Mouse (Mus musculus) ovary, postnatal 36 days (tissue): ENCODE data around the gene Phf10.
"Not testable (repeated sequence)": the region's sequence is repeated elsewhere in the genome, so short reads cannot be mapped to it uniquely, and the experiment has no call there.

Source experiments
- DNase-seq: peaks from one replicate; pipeline ENCODE4 v3.0.0; 2022; ENCODE audit warnings: low spot score, mixed read lengths

Phf10 gene

DNA sequence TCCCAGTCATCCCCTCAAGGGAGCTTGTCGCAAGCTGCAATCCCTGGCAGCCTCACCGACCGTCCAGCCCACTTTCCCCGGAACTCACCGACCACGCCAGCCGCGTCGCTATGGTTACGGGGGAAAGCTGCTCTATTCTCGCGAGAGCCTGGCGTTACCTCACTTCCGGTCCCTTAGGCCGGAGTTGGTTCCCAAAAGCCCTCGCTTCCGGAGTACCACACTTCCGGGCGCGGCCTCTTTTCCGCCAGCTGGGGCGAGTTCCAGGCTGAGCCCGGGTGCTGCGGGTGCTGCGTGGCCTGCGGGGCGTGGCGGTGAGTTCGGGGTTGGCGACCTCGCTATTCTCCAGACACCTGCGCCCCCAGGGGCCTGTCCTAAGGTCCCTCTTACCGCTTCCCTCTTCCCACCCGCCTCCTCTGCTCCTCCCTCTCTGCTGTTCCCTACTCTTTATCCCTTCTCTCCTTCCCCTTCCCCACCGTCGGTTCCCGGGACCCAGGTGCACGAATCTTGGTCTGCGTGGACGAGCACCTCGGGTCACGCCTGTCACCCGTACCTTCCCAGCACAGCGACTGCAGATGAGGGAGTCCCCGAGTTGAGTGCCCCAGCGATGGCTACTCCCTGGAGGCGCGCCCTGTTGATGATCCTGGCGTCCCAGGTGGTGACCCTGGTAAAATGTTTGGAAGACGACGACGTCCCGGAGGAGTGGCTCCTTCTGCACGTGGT, 17.9 kb downstream of the Phf10 start, which contains the start of the genes Wdr27 and 1600012H06Rik:
Gene Wdr27 (minus strand): TSS at position 150 of the 720 bp plus-strand sequence.
Gene 1600012H06Rik (plus strand): TSS at position 176 of the 720 bp plus-strand sequence.
- peak; percentile 98 for DNase-seq

DNA sequence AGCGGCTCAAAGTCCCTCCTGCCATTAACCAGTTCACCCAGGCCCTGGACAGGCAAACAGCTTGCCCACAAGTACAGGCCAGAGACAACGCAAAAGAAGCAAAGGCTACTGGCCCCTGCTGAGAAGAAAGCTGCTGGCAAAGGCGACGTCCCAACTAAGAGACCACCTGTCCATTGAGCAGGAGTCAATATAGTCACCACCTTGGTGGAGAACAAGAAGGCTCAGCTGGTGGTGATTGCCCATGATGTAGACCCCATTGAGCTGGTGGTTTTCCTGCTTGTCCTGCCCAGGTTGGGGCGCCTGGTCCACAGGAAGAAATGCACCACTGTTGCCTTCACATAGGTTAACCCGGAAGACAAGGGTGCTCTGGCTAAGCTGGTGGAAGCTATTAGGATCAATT, 18.9 kb downstream of the Phf10 start:
- DNase-seq, result not testable (repeated sequence)

DNA sequence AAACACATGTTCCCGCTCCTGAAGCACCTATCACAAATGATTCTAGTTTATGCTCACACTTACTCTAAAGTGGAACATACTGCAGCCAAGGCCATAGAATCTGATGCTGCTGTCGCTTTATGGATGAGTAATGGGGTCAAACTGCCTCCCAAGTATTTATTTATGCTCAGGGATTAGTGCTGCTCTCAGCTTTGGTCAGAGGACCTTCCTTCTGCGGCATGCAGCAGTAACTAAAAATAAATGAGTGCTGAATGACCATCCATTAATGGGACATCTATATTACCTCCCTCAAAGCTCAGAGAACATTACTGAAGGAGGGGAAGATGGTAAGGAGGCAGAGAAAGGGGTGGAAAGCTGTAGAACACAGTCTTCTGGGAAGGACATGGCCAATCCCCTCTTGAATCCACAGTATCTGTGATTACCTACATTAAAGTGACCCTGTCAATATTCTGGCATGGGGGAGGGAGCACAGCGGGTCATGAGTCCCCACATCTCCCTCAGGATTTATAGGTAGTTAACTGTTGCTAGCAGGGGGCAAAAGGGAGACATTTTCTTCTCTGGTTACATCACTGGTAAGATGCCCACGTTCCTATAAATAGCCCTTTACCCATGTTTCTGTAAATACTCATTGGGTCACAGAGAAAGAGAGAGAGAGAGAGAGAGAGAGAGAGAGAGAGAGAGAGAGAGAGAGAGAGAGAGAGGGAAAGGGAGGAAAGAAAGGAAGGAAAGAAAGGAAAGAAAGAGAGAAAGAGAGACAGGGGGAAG, 25.1 kb downstream of the Phf10 start:
- no peak for DNase-seq

DNA sequence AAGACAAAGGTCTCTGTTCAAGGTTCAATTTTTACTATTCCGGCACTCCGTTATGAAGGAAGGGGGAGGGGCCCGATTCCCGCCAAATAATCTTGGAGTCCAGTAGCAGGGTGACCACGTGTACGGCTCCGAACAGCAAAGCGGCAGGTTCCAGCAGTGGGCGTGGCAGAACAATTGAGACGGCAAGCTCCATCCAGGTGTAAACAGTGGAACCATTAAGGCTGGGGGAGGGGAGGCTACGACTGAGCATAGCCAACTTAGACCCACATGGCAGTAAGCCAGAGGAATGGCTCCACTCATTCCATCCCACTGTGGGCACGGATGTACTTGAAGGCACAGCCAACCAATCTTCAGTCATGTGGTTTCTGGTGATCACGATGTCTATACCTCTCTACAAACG, 25.8 kb downstream of the Phf10 start:
- DNase-seq, result not testable (repeated sequence)

DNA sequence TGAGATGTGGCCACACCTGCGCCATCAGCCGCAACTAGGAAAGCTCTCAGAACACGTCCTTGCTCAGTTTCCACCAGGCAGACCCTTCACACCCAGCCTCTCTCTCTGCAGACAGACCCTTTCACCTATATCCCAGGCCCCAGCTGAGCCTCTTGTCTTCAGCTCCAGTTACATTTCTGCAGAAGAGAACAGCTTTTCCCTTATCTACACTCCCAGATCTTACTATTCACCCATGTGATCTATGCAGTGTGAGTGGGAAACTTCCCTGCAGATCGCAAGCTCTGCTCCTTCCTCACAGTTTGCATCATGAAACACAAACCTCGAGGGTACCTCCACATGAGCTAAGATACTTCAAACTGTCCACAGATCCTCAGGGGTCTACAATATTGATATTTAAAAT, 29.6 kb downstream of the Phf10 start:
- no peak for DNase-seq

DNA sequence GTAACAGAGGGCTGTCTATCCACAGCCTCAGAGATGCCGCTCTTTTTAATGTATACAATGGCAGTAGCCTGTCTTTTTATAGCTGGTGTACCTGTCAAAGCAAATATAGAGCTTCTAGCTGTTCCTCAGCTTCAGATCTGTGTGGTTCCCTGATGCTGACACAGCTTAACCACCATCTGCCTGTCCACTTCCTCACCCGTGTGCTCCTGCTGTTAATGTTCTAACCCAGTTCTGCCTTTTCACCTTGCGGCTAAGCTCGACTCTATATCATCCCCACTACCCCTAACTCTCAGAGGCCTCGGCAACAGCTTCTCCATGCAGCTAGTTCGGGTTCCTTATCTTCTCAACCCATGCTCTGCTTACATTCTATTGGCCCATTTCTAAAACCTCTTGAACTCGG, 30.4 kb downstream of the Phf10 start:
- DNase-seq, result no peak

DNA sequence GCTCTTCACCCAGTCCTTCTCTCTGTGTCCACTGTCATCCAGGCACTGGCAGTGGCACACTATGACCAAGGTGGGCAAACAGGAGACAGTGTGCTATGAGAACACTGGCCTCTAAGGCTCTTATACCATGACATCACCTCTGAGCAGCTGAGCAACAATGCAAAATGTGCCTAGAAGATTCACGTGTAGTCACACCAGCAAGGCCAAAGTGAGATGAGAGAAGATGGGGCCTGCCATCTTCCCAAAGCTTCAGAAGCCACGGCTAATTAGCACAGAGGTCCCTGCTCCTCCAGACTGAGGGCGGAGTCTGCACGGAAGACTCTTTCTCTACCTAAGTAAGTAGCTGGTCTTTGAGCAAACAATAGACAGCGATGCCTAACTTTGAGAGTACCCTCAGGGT, 32.4 kb downstream of the Phf10 start:
- DNase-seq, result no peak

DNA sequence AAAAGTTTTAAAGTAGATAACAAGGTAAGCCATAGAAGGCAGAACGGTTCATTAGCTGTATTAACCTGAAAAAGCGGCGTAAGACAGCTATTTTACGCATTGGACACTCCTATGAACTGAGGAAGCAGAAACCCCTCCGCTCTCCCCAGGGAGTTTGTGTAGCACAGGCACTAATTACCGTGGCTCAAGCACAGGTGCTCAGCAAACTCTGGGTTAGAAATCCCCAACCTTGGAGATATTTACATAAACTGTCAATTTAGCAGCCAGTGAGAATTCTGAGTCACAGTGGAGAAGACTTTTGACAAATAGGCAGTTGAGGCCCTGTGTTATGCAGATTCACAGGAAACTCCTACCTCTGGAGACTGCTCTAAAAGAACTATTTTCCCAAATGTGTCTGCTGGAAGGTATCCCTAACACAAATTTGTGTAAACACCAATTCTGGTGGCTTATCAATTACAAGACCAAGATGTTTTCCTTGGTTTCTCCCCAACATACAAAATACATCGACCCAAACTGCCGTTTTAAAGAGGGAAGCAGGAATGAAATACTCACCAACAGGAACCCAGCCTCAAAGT, 33.3 kb downstream of the Phf10 start:
- no peak for DNase-seq

DNA sequence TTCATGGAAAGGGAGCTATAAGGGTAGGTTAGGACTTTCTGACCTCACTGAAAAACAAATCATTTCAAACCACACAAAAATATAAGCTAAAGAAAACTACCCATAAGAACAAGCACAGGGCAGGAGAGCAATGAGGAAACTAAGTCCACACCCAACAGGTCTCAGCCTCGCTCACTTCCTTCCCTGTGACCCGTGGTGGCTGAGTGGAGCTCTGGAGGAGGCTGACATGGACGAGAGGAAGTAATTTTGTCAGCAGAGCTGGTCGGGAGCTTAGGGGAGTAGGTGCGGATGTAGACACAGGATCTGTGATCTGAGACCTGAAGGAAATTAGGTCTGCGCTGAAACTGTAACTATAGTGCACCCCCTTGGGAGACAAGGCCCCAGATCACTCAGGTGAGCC, 39.5 kb downstream of the Phf10 start:
- no peak for DNase-seq

DNA sequence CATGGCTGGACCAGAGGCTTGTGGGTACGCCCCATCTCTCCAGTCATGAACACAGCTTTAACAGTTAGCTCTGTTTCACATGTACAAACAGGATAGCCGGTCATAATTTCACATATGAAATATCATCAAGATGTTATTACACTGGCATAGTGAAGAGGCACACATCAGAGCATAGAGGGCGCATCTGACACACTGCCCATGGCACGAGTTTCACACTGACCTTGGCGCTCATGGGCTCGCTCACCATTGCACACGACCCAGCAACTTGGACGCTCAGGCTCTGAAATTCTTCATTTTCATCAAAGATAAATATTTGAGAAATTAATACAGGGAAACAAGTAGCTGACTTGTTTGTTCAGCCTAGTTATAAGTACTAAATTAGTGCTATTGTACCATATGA, 43.2 kb downstream of the Phf10 start:
- DNase-seq, result no peak

DNA sequence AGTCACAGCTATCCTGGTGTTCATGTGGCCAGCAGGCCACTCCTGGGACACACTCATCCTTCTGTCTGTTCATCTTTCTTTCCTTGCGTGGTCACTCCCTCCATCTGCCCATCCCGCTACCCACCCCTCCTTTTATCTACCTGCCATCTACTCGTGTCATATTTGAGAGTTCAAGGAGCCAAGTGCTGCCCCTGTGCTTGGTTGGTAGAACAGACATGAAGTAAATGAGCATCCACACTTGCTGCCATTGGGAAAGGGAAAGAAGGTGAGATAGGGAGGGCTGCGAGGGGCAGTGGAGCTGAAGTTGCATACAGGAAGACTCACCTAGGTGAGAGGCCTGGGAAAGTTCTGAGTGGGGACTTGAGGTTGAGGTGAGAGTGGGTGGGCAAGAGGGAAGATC, 46.7 kb downstream of the Phf10 start:
- DNase-seq, result no peak

DNA sequence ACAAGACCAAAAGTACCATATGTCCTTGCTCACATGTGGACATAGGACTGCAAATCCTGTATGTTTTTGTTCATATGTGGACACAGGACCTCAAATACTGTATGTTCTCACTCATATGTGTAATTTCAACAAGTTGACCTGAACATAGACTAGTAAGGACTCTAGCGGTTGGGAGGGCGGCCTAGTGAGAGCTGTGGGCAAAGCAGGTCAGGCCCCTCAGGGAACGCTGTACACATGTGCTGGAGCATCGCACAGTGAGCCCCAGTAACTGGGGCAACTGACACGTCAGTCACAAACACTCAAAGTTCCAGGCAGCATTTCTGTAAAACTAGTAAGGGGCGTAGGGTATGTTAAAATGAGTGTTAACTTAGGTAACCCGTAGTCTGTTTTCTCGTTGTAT, 48.1 kb downstream of the Phf10 start:
- DNase-seq, result no peak

DNA sequence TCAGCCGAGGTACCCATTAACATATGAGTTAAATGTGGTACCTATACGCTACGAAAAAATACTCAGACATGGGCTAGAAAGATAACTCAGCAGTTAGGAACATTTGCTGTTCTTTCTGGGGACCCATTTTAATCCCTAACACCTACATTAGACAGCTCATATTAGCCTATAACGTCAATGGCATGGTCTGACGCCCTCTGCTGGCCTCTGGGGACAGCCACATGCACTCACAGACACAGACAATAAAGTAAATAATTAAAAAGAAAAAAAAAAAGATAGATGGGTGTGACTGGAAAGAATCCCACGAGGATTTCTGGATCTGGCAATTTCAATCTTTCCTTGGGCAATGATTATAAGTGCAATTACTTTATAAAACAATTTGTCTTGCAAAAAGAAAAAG, 48.7 kb downstream of the Phf10 start:
- no peak for DNase-seq

DNA sequence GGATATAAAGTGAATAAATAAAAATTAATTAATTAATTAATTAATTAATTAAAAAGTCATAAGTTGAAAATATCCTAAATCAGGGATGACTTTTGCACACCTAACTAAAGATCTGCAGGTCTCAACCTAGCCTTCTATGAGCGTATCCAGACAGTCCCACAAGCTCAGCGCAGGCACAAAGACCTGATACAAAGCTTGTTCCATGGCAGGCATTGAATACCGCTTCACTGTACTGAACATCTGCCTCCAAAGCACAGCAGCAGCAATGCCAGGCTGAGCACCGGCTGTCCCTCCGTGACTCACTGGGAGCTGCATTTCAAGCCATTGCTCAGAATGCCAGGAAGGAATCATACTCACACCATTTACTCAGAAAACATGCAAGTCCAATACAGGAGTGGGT, 50.3 kb downstream of the Phf10 start:
- no peak for DNase-seq

DNA sequence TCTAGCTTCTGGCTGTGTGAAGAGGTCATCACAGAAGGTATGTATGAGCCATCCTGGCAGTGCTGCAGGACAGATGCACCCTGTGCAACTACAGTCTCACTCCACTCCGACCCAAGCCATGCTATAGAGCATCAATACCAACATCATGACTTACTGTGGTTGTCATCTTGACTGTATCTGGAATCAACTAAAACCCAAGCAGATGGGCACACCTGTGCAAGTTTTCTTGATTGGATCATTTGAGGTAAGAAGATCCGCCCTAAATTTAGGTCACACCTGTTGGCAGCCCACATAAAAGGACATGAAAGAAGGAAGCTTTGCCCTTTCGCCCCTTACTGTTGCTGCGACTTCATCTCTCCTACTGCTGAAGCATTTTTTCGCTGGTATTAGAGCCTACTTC, 51.7 kb downstream of the Phf10 start:
- no peak for DNase-seq

DNA sequence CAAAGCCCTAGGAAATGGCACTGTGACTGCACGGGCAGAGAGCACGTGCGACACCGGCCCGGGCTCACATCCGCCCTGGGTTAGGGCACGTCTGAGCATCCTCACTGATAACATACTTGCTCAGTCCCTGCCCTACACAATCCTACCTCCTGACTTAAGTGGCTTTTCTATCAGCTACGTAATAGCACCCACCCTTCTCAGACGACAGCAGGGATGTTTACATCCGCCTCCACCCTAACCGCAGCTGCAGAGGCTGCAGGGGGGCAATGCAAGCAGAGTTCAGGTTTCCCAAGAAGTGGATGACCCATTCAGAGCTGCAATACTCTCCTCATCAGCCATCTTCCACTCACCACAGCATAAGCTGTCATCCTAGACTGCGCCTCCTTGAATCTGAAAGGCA, 53.9 kb downstream of the Phf10 start:
- DNase-seq, result no peak

DNA sequence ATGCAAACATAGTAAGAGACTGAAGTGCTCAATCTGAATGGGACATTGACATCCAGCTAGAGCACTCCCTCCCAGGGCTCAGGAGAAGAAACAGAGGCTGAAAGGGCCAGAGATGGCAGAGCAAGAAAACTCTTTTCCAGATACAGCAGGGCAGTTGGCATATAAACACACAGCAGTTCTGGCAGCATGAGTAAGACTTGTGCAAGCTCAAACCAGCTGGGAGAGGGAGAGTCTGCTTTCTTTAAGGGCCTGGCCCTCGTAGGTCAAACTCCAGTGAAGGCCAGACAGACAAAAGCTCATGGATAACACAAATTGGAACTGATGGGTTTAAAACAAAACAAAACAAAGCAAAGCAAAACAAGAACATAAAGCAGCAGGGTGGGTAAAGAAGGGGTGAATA, 54.5 kb downstream of the Phf10 start:
- DNase-seq, result no peak

DNA sequence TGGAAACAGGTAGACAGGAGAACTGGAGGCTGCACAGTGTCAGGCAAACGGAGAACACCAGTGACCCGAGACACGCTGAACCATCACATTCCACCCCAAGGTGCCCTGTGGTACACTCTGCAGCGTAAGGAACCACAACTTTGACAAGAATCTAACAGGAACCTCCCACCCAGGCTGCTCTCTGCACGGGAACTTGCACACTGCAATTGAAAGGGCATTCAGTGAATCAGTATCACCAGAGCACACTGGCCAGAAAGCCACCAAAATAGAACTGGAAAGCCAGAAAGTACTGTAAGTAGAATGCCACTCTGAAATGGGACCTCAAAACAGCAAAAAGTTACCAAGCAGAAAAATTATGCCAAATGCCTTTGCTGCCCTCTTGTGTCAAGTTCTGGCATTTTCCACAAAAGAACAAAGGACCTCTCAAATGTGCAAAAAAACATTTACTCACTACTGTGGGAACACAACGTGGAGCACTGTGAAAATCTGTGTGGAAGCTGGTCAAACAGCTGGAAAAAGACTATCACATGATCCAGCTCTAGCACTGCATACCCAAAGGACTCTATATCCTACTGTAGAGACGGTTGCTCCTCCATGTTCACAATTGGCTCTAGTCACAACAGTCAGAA, 56.3 kb downstream of the Phf10 start:
- no peak for DNase-seq

DNA sequence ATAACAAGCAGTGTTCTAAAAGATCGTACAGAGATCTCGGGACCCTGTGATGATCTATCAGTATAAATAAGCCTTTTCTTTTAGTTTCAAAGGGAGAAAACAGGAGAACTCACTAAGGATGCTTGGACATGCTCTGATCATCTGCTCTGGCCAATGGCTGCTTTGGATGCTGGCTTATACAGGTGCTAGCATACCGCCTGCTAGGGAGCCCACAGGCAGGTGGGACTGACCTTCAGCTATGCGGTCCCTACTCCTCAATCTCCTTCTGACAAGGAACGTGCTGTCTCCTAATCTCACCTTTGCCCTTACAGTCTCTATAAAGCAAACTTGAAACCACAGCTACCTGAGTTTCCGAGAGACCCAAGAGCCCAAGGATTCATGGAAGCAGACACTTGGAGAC, 56.9 kb downstream of the Phf10 start:
- DNase-seq, result no peak

DNA sequence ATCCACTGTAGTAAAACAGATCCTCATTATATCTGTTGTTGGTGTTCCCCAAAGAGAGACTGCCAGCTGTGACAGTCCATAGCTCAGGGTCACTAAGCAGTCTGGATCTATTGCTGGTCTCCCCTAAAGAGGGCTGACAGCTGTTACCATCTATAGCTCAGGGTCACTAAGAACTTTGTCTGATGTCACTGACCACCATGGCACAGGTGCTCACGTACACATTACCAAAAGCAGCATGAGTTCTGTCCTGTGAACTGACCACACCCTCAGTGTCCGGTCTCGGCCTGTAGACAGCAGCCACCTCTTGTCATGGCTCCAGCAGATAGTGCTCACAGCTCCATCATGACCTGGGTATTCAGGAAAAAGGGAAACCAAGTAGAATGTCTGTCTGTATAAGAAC, 57.9 kb downstream of the Phf10 start:
- no peak for DNase-seq

DNA sequence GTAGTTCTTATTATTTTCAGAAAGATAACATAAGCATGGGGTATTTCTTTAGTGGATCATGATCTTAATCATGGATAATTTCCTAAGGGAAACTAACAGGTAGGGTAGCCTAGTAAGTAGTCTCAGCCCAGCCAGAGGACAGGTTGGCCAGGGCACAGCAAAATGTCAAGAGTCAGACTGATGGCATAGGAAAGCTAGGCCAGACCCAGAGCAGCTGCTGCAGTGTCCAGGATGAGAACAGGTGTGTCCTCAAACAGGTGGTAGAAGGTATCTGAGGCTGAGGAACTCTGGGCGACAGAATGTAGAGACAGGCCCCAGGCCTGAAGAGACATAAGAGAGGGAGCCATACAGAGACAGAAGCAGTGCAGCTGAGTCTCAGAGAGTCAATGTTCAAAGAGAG, 62.1 kb downstream of the Phf10 start:
- no peak for DNase-seq

DNA sequence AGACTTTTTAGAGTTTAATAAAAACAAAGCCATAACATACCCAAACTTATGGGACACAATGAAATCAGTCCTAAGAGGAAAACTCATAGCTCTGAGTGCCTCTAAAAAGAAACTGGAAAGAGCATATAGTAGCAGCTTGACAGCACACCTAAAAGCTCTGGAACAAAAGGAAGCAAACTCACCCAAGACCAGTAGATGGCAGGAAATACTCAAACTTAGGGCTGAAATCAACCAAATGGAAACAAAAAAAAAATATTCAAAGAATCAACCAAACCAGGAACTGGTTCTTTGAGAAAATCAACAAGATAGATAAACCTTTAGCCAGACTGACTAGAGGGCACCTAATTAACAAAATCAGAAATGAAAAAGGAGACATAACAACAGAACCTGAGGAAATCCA, 66.0 kb downstream of the Phf10 start:
- not testable (repeated sequence) for DNase-seq
